Mouse (Mus musculus) gastrocnemius, postnatal 14 days (tissue): Measurements from ENCODE around the gene Kcnb1. TPM values are rescaled to one million over a fixed set of nuclear protein-coding genes. Genes with fewer than 3 reads are reported as not detected.
A peak's percentile ranks its signal among the peaks of the same experiment; 100 is the strongest.
"Not testable (repeated sequence)": the region's sequence is repeated elsewhere in the genome, so short reads cannot be mapped to it uniquely, and the experiment has no call there.

Source experiments
- DNase-seq: peaks from one replicate; pipeline ENCODE4 v3.0.0; 2021; ENCODE audit warnings: mixed read lengths
- intact Hi-C: fragments of 180-260 bp; cut with DNase I; formaldehyde crosslinking; loops from one replicate; pipeline ENCODE4 v1.15.1; 2025; ENCODE audit warnings: low total_unique reads
- total RNA-seq, 2 experiments: library from RNA; stranded (reverse); gene quantifications; 2 replicates each; pipeline ENCODE4 v1.2.3; 2021

Gene Kcnb1
- total RNA-seq, 2 experiments from 2014 or later, result 21.2 to 23.8 TPM

- intact Hi-C loops, result no loop called here
- DNase-seq, result no peak
These were observed 19.9 kb upstream of the Kcnb1 start for GRCm38 (mm10) chr2:167209900-167210299.

GRCm38 (mm10) chr2:167208984-167209383, 19.0 kb upstream of the Kcnb1 start:
- intact Hi-C loops, result no loop called here
- DNase-seq, result no peak

- no peak for DNase-seq
- intact Hi-C loops, result no loop called here
These were observed 16.1 kb upstream of the Kcnb1 start for GRCm38 (mm10) chr2:167205918-167206629.

GRCm38 (mm10) chr2:167204686-167205085, 14.7 kb upstream of the Kcnb1 start:
- not testable (repeated sequence) for DNase-seq
- intact Hi-C loops, result loop anchor here (5.0 kb wide), 1 partner anchor 132 kb away; no protein-coding TSS in a partner anchor

GRCm38 (mm10) chr2:167203505-167204166, 13.7 kb upstream of the Kcnb1 start:
- DNase-seq, result no peak
- intact Hi-C loops, result loop anchor here (5.0 kb wide), 1 partner anchor 131 kb away; no protein-coding TSS in a partner anchor

GRCm38 (mm10) chr2:167201463-167202291, 11.7 kb upstream of the Kcnb1 start:
- intact Hi-C loops, result loop anchor here (5.0 kb wide), 1 partner anchor 129 kb away; no protein-coding TSS in a partner anchor
- no peak for DNase-seq

- intact Hi-C loops, result no loop called here
- no peak for DNase-seq
These were observed 8.9 kb upstream of the Kcnb1 start for GRCm38 (mm10) chr2:167198660-167199427.

- DNase-seq, result no peak
- intact Hi-C loops, result loop anchor here (5.0 kb wide), 1 partner anchor 81 kb away; no protein-coding TSS in a partner anchor
These were observed 3.4 kb upstream of the Kcnb1 start for GRCm38 (mm10) chr2:167193361-167193760.

GRCm38 (mm10) chr2:167189291-167190075, 472 bp downstream of the Kcnb1 start:
- peak; percentile 31 for DNase-seq
- intact Hi-C loops, result loop anchor here (5.0 kb wide), 1 partner anchor 77 kb away; no protein-coding TSS in a partner anchor

- DNase-seq, result peak; percentile 89
- intact Hi-C loops, result no loop called here
These were observed 1.4 kb downstream of the Kcnb1 start for GRCm38 (mm10) chr2:167188315-167189207.

- DNase-seq, result peak; percentile 71
- intact Hi-C loops, result no loop called here
These were observed 2.8 kb downstream of the Kcnb1 start for GRCm38 (mm10) chr2:167187119-167187518.

- intact Hi-C loops, result no loop called here
- no peak for DNase-seq
These were observed 3.4 kb downstream of the Kcnb1 start for GRCm38 (mm10) chr2:167186544-167186943.

GRCm38 (mm10) chr2:167186003-167186402, 4.0 kb downstream of the Kcnb1 start:
- intact Hi-C loops, result no loop called here
- no peak for DNase-seq

- DNase-seq, result no peak
- intact Hi-C loops, result no loop called here
These were observed 4.5 kb downstream of the Kcnb1 start for GRCm38 (mm10) chr2:167185432-167185831.

- intact Hi-C loops, result no loop called here
- no peak for DNase-seq
These were observed 8.1 kb downstream of the Kcnb1 start for GRCm38 (mm10) chr2:167181662-167182389.

GRCm38 (mm10) chr2:167181096-167181495, 8.9 kb downstream of the Kcnb1 start:
- DNase-seq, result no peak
- intact Hi-C loops, result no loop called here

- DNase-seq, result no peak
- intact Hi-C loops, result no loop called here
These were observed 10.7 kb downstream of the Kcnb1 start for GRCm38 (mm10) chr2:167179301-167179700.
